18 mouse cellular contexts compared by ENCODE assay signal in genomic region chr17:9841103-9841502, GRCm38 (mm10).
DNase-seq lines count a peak whose midpoint lies in the region; ATAC-seq and TF ChIP-seq lines count a peak whose summit lies in the region.
"Had no signal": no experiment of that assay in that cellular context is flagged by ENCODE, and none has a peak within 500 bp of the region (broad histone marks: within the 10 kb centered on the region; RNA-seq: fewer than 3 reads in every experiment).

No protein-coding gene starts in this region.

- H3K4me2 ChIP-seq in kidney, embryonic 15.5 days: no peak overlapping the region
- H3K4me2 ChIP-seq in hindbrain, postnatal 0 days (ENCODE audit: low read depth, low read length): no peak overlapping the region
- H3K4me2 ChIP-seq: embryonic facial prominence, embryonic 13.5 days; forebrain, embryonic 12.5 days; heart, embryonic 12.5 days had no signal

- no peak overlapping the region for H3K4me3 ChIP-seq in kidney, embryonic 15.5 days (replicated peaks)
- no peak overlapping the region for H3K4me3 ChIP-seq in lung, adult 2 months (replicated peaks; ENCODE audit: extremely low read depth, low read depth, low read length)
- no peak overlapping the region for H3K4me3 ChIP-seq in layer of hippocampus, adult 2 months
- H3K4me3 ChIP-seq in hindbrain, postnatal 0 days (ENCODE audit: low read length): no peak overlapping the region
- H3K4me3 ChIP-seq: embryonic facial prominence, embryonic 13.5 days; forebrain, embryonic 12.5 days; heart, adult 2 months; heart, embryonic 12.5 days had no signal

- peak; percentile 15 for DNase-seq in kidney, postnatal 10 days
- DNase-seq in lung, postnatal 14 days: peak; percentile 7
- DNase-seq in lung, adult 2 months: no peak
- peak; percentile 58 to 66 for DNase-seq in layer of hippocampus, adult 2 months (ENCODE audit: low spot score in 2 of 2)
- peak; percentile 32 to 33 for DNase-seq in layer of hippocampus, postnatal 36 days
- no peak for DNase-seq in hindbrain, postnatal 0 days (ENCODE audit: low spot score)
- no peak for DNase-seq in heart, postnatal 4 days
- DNase-seq: adrenal gland, postnatal 10 days; cerebellum, adult 11-12 months; cerebellum, adult 9-11 months; cerebellum, postnatal 36 days; gastrocnemius, postnatal 10 days; heart, adult 2 months had no signal

- no peak for TF ChIP-seq CTCF in lung, adult 2 months (IDR thresholded peaks at IDR 0.05; ENCODE audit: insufficient read depth, low read length)
- TF ChIP-seq CTCF in layer of hippocampus, adult 2 months (conservative IDR thresholded peaks at IDR 0.05): no peak
- no peak for TF ChIP-seq CTCF in hindbrain, postnatal 0 days (IDR thresholded peaks at IDR 0.05; ENCODE audit: low read depth)

- no peaks in the 10 kb centered on the region for H3K27me3 ChIP-seq in kidney, embryonic 15.5 days
- H3K27me3 ChIP-seq in hindbrain, postnatal 0 days (ENCODE audit: insufficient read depth, low read length): no peaks in the 10 kb centered on the region
- H3K27me3 ChIP-seq: embryonic facial prominence, embryonic 13.5 days; forebrain, embryonic 12.5 days; heart, embryonic 12.5 days had no signal

- no peak for ATAC-seq in kidney, embryonic 15.5 days (replicated peaks; ENCODE audit: low FRiP score)
- ATAC-seq in hindbrain, postnatal 0 days: no peak
- ATAC-seq: forebrain, embryonic 16.5 days had no signal

- no peak for TF ChIP-seq POLR2A in lung, adult 2 months (IDR thresholded peaks at IDR 0.05; ENCODE audit: borderline replicate concordance, extremely low read depth, low read depth, low read length)

- 86% methylated on average over 2 of the region's 2 CpGs for WGBS in kidney, embryonic 15.5 days
- 64% methylated on average over 2 of the region's 2 CpGs for WGBS in lung, adult 2 months
- 77% methylated on average over 2 of the region's 2 CpGs for WGBS in hindbrain, postnatal 0 days

- H3K9ac ChIP-seq in kidney, embryonic 15.5 days: no peak overlapping the region
- H3K9ac ChIP-seq in hindbrain, postnatal 0 days (replicated peaks; ENCODE audit: low read length): no peak overlapping the region
- H3K9ac ChIP-seq: embryonic facial prominence, embryonic 13.5 days; forebrain, embryonic 12.5 days; heart, embryonic 12.5 days had no signal

- H3K4me1 ChIP-seq in kidney, embryonic 15.5 days: no peaks in the 10 kb centered on the region
- peaks cover 4% of the 10 kb centered on the region; the same call in 1 of the 2 replicates for H3K4me1 ChIP-seq in lung, adult 2 months (ENCODE audit: control insufficient read depth, insufficient read depth, low read length)
- H3K4me1 ChIP-seq in hindbrain, postnatal 0 days (ENCODE audit: insufficient read depth, low read length): no peaks in the 10 kb centered on the region
- H3K4me1 ChIP-seq: embryonic facial prominence, embryonic 13.5 days; forebrain, embryonic 12.5 days had no signal

- no peaks in the 10 kb centered on the region for H3K9me3 ChIP-seq in kidney, embryonic 15.5 days (replicated peaks)
- H3K9me3 ChIP-seq in hindbrain, postnatal 0 days (ENCODE audit: low read length): no peaks in the 10 kb centered on the region
- H3K9me3 ChIP-seq: embryonic facial prominence, embryonic 13.5 days; forebrain, embryonic 12.5 days had no signal

- H3K36me3 ChIP-seq in kidney, embryonic 15.5 days: no peaks in the 10 kb centered on the region
- H3K36me3 ChIP-seq in hindbrain, postnatal 0 days (ENCODE audit: insufficient read depth, low read length): no peaks in the 10 kb centered on the region
- H3K36me3 ChIP-seq: embryonic facial prominence, embryonic 13.5 days; forebrain, embryonic 12.5 days; heart, embryonic 12.5 days had no signal

- no peak overlapping the region for H3K27ac ChIP-seq in kidney, embryonic 15.5 days
- H3K27ac ChIP-seq in layer of hippocampus, adult 2 months: peak overlapping the region; percentile 82
- H3K27ac ChIP-seq in hindbrain, postnatal 0 days: no peak overlapping the region
- H3K27ac ChIP-seq: embryonic facial prominence, embryonic 13.5 days; forebrain, embryonic 12.5 days; heart, adult 2 months had no signal

Comparison
In these comparisons a context has a peak if more than half of its experiments do, and no peak if none do; other contexts are left out.
1. DNase-seq: peak in kidney, postnatal 10 days (single experiment), lung, postnatal 14 days (single experiment), layer of hippocampus, adult 2 months (2 of 2) and layer of hippocampus, postnatal 36 days (2 of 2); none in lung, adult 2 months (single experiment), hindbrain, postnatal 0 days (single experiment) and heart, postnatal 4 days (single experiment).